Mouse (Mus musculus) MEL (cell line): ENCODE results near the gene Tbcb. TPM values are rescaled to one million over a fixed set of nuclear protein-coding genes. Genes with fewer than 3 reads are reported as not detected.

Source experiments
- DNase-seq: peaks from one replicate; pipeline ENCODE4 v3.0.0; 2011; ENCODE audit warnings: low read depth, low spot score
- H3K27ac ChIP-seq: 2 replicates; pipeline ENCODE4 v1.5.1; 2012; ENCODE audit warnings: low read depth, mild to moderate bottlenecking, control low read depth, low read length, moderate library complexity; ENCODE audit not compliant: control insufficient read depth
- H3K27me3 ChIP-seq, 2 experiments: fragments of 150-350 bp in 1 of 2; sonication (generic) in 1 of 2; 2 replicates each; pipeline ENCODE4 v1.6.1; 2012; ENCODE audit warnings: low read length in 2 of 2, mild to moderate bottlenecking in 2 of 2, improper control_type of control experiment in 1 of 2, moderate library complexity in 1 of 2; ENCODE audit not compliant: insufficient read depth in 2 of 2, control insufficient read depth in 1 of 2
- H3K36me3 ChIP-seq, 2 experiments: 2 replicates each; pipeline ENCODE4 v1.6.1; 2012 to 2014; ENCODE audit warnings: low read length in 2 of 2, improper control_type of control experiment in 1 of 2, inconsistent platforms in 1 of 2, mild to moderate bottlenecking in 1 of 2; ENCODE audit not compliant: insufficient read depth in 2 of 2, control insufficient read depth in 1 of 2
- H3K4me1 ChIP-seq, 2 experiments: fragments of 150-350 bp in 1 of 2; sonication (generic) in 1 of 2; 2 replicates each; pipeline ENCODE4 v1.6.1; 2012; ENCODE audit warnings: low read length in 2 of 2, improper control_type of control experiment in 1 of 2, mild to moderate bottlenecking in 1 of 2; ENCODE audit not compliant: insufficient read depth in 2 of 2, control insufficient read depth in 1 of 2
- H3K4me3 ChIP-seq, 2 experiments: fragments of 150-350 bp in 1 of 2; sonication (generic) in 1 of 2; 2 replicates each; pipeline ENCODE4 v1.5.1; 2012; ENCODE audit warnings: low read depth in 2 of 2, low read length in 2 of 2, mild to moderate bottlenecking in 2 of 2, moderate library complexity in 2 of 2, control low read depth in 1 of 2, improper control_type of control experiment in 1 of 2; ENCODE audit not compliant: control insufficient read depth in 1 of 2, insufficient read depth in 1 of 2
- H3K79me2 ChIP-seq: 2 replicates; pipeline ENCODE4 v1.6.1; 2012; ENCODE audit warnings: mild to moderate bottlenecking, low read length, moderate library complexity; ENCODE audit not compliant: control insufficient read depth, poor library complexity, insufficient read depth
- H3K9ac ChIP-seq: 2 replicates; pipeline ENCODE4 v1.6.1; 2012; ENCODE audit warnings: low read depth, mild to moderate bottlenecking, control low read depth, low read length, moderate library complexity; ENCODE audit not compliant: control insufficient read depth, poor library complexity, severe bottlenecking
- H3K9me3 ChIP-seq: fragments of 150-350 bp; sonication (generic); replicated peaks from 2 replicates; pipeline ENCODE4 v1.6.1; 2012; ENCODE audit warnings: mild to moderate bottlenecking, low read length, improper control_type of control experiment, moderate library complexity; ENCODE audit not compliant: insufficient read depth
- BHLHE40 ChIP-seq: IDR thresholded peaks from 2 replicates; pipeline ENCODE4 v1.6.1; 2012; ENCODE audit warnings: low read depth, mild to moderate bottlenecking, inconsistent platforms, low read length, improper control_type of control experiment, borderline replicate concordance
- CHD1 ChIP-seq: IDR thresholded peaks from 2 replicates; pipeline ENCODE4 v1.6.1; 2012; ENCODE audit warnings: low read depth, mild to moderate bottlenecking, inconsistent platforms, low read length, improper control_type of control experiment
- EP300 ChIP-seq, 2 experiments: IDR thresholded peaks; 2 replicates each; pipeline ENCODE4 v1.6.1; 2011; ENCODE audit warnings: improper control_type of control experiment in 2 of 2, low read length in 2 of 2, low read depth in 1 of 2, mild to moderate bottlenecking in 1 of 2
- GABPA ChIP-seq: IDR thresholded peaks from 2 replicates; pipeline ENCODE4 v1.6.1; 2012; ENCODE audit warnings: low read depth, mild to moderate bottlenecking, inconsistent platforms, low read length, improper control_type of control experiment, moderate library complexity
- KAT2A ChIP-seq: conservative IDR thresholded peaks from 2 replicates; pipeline ENCODE4 v1.6.1; 2012; ENCODE audit warnings: low read depth, low read length, improper control_type of control experiment, inconsistent platforms
- MAFK ChIP-seq: IDR thresholded peaks from 2 replicates; pipeline ENCODE4 v1.6.1; 2011; ENCODE audit warnings: low read depth, mild to moderate bottlenecking, low read length, improper control_type of control experiment, borderline replicate concordance
- MYB ChIP-seq: IDR thresholded peaks from 2 replicates; pipeline ENCODE4 v1.6.1; 2011; ENCODE audit warnings: mild to moderate bottlenecking, low read depth, low read length, improper control_type of control experiment
- MYC ChIP-seq: IDR thresholded peaks from 2 replicates; pipeline ENCODE4 v1.6.1; 2011; ENCODE audit warnings: low read depth, mild to moderate bottlenecking, low read length, improper control_type of control experiment, moderate library complexity
- NRF1 ChIP-seq: IDR thresholded peaks from 2 replicates; pipeline ENCODE4 v1.6.1; 2014; ENCODE audit warnings: low read depth, mild to moderate bottlenecking, inconsistent platforms, low read length, improper control_type of control experiment, moderate library complexity; ENCODE audit not compliant: poor library complexity, insufficient read depth, severe bottlenecking
- POLR2A ChIP-seq, 2 experiments: IDR thresholded peaks; 2 replicates each; pipeline ENCODE4 v1.6.1; 2011 to 2012; ENCODE audit warnings: low read length in 2 of 2, mild to moderate bottlenecking in 2 of 2, control low read depth in 1 of 2, improper control_type of control experiment in 1 of 2, low read depth in 1 of 2, moderate library complexity in 1 of 2; ENCODE audit not compliant: control insufficient read depth in 1 of 2, insufficient read depth in 1 of 2, poor library complexity in 1 of 2
- POLR2AphosphoS5 ChIP-seq: IDR thresholded peaks from 2 replicates; pipeline ENCODE4 v1.6.1; 2012; ENCODE audit warnings: low read depth, borderline replicate concordance, mild to moderate bottlenecking, inconsistent platforms, low read length, moderate library complexity, mixed read lengths
- TCF12 ChIP-seq: IDR thresholded peaks from 2 replicates; pipeline ENCODE4 v1.6.1; 2014; ENCODE audit warnings: low read depth, mild to moderate bottlenecking, inconsistent platforms, low read length, improper control_type of control experiment, moderate library complexity
- USF1 ChIP-seq: IDR thresholded peaks from 2 replicates; pipeline ENCODE4 v1.6.1; 2014; ENCODE audit warnings: low read depth, mild to moderate bottlenecking, inconsistent platforms, low read length, improper control_type of control experiment, moderate library complexity
- ZKSCAN1 ChIP-seq: IDR thresholded peaks from 2 replicates; pipeline ENCODE4 v1.6.1; 2012; ENCODE audit warnings: low read depth, mild to moderate bottlenecking, inconsistent platforms, low read length, improper control_type of control experiment, moderate library complexity
- ZNF384 ChIP-seq: IDR thresholded peaks from 2 replicates; pipeline ENCODE4 v1.6.1; 2012; ENCODE audit warnings: low read depth, mild to moderate bottlenecking, inconsistent platforms, low read length, improper control_type of control experiment
- polyA plus RNA-seq, 2 experiments: library from polyadenylated mRNA; stranded (reverse) in 1 of 2; unstranded in 1 of 2; fragments of >175 nt in 1 of 2; fragments of >200 nt in 1 of 2; gene quantifications; 2 replicates each; pipeline versions ENCODE4 v1.2.1 to v1.2.4; 2012; ENCODE audit warnings: low replicate concordance in 2 of 2, low read depth in 1 of 2; ENCODE audit not compliant: insufficient read length in 2 of 2, insufficient read depth in 1 of 2, missing spikeins in 1 of 2
- total RNA-seq: library from RNA; depleted of rRNA; stranded (reverse); fragments of 300-350 nt; gene quantifications from 2 replicates; pipeline ENCODE4 v1.2.3, GENCODE M21; 2012

Tbcb gene
- total and polyA plus RNA-seq, 3 experiments = 54.8 to 72.6 TPM; not detected in 1

DNA sequence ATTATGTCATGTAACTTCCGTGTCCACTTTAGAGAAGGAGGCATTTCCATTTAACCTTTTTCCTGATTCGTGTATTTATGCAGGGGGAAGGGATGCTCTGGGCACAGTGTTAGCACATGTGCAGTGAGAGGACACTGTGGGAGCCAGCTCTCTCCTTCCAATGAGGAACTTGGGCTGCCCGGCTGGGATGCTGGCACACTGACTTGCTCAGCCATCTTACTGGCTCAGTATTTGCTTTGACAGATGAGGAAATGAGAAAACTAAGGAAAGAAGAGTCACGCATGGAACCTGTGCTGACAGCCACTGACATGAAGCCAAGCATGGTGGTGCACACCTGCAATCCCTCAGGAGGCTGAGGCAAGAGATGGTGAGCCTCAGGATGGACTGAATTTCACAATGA, 37.6 kb upstream of the Tbcb start:
- Histone ChIP-seq H3K36me3 (no peaks in the 10 kb centered on the region), H3K27me3 (no peaks in the 10 kb centered on the region), H3K4me1 (no peaks in the 10 kb centered on the region), H3K9me3 (no peaks in the 10 kb centered on the region), H3K79me2 (no peaks in the 10 kb centered on the region), H3K27ac (no peak overlapping the region), H3K9ac (no peak overlapping the region), H3K4me3 (no peak overlapping the region)
- DNase-seq = no peak
- TF ChIP-seq ZKSCAN1 (no peak), MYC (no peak), ZNF384 (no peak), MYB (no peak), POLR2A (IDR thresholded peaks at IDR 0.05; ENCODE audit: control insufficient read depth in 1 of 2, insufficient read depth in 1 of 2, low read depth in 1 of 2, low read length in 2 of 2, poor library complexity in 1 of 2) (no peak), BHLHE40 (no peak), GABPA (no peak), POLR2AphosphoS5 (no peak), NRF1 (no peak), EP300 (IDR thresholded peaks at IDR 0.05; ENCODE audit: low read depth in 1 of 2, low read length in 2 of 2) (no peak), KAT2A (no peak)

DNA sequence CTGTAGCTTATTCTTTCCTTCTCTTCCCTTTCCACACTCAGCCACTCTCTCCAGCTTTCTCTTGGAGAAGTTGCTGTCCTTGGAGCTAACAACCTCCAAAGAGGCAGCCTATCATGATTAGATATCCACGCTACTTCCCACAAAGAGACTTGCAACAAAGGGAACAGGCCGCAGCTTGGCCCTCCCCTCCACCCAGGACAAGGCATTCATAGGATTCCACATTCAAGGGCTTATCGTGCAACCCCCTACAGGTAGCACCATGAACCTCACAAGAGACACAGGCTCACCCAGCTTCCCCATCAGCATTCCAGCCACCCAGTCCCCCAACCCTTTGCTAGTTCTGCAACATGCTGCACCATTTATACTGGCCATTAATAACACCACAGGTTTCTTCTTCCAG, 34.7 kb upstream of the Tbcb start:
- no peak for TF ChIP-seq BHLHE40
- Histone ChIP-seq H3K36me3 (no peaks in the 10 kb centered on the region), H3K4me3 (no peak overlapping the region), H3K27ac (no peak overlapping the region), H3K9me3 (no peaks in the 10 kb centered on the region), H3K9ac (no peak overlapping the region), H3K79me2 (no peaks in the 10 kb centered on the region), H3K4me1 (no peaks in the 10 kb centered on the region), H3K27me3 (no peaks in the 10 kb centered on the region)
- no peak for DNase-seq

DNA sequence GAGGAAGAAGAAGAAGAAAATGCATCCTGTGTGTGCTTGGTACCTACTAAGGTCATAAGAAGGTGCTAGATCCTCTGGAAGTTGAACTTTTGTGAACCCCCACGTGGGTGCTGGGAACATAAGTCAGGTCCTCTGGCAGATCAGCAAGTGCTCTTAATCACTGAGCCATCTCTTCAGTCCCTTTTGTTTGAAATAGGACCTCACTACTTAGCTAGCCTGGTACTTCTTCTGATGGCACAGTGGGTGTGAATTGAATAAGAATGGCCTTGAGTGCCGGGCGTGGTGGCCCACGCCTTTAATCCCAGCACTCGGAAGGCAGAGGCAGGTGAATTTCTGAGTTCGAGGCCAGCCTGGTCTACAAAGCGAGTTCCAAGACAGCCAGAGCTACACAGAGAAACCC, 33.9 kb upstream of the Tbcb start:
- Histone ChIP-seq H3K4me3 (no peak overlapping the region), H3K79me2 (no peaks in the 10 kb centered on the region), H3K27ac (no peak overlapping the region), H3K9me3 (no peaks in the 10 kb centered on the region), H3K27me3 (no peaks in the 10 kb centered on the region), H3K36me3 (no peaks in the 10 kb centered on the region), H3K9ac (no peak overlapping the region), H3K4me1 (no peaks in the 10 kb centered on the region)
- TF ChIP-seq POLR2AphosphoS5 = no peak
- no peak for TF ChIP-seq CHD1
- TF ChIP-seq USF1 = no peak
- TF ChIP-seq MAFK = no peak
- no peak for TF ChIP-seq TCF12
- no peak for TF ChIP-seq POLR2A (IDR thresholded peaks at IDR 0.05; ENCODE audit: control insufficient read depth in 1 of 2, insufficient read depth in 1 of 2, low read depth in 1 of 2, low read length in 2 of 2, poor library complexity in 1 of 2)
- TF ChIP-seq KAT2A = no peak
- TF ChIP-seq NRF1 = no peak
- no peak for DNase-seq
